In the genomic region with DNA sequence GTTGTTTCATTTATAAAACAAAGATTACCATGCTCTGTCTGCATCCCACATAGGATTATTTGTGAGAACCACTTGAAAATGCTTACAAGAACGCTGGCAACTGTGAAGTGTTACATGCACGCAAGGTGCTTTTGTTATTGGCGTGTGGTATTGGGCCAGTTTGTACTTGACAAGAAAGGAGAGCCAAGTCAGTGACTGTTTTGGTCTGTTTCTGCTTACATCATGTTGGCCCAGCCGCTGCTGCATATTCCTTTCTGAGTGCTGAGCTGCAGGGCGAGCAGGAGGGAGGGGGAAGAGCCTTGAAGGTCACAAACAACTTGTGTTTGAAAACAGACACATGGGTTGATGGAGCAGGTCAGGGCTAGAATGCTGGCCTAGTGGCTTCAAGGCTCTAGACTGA, we compare ENCODE assay signal across 10 mouse cellular contexts.
DNase-seq lines count a peak whose midpoint lies in the region; ATAC-seq and TF ChIP-seq lines count a peak whose summit lies in the region.
"Had no signal": no experiment of that assay in that cellular context is flagged by ENCODE, and none has a peak within 500 bp of the region (broad histone marks: within the 10 kb centered on the region; RNA-seq: fewer than 3 reads in every experiment).

No protein-coding gene starts in this region.

- no peaks in the 10 kb centered on the region for H3K27me3 ChIP-seq in embryonic facial prominence, embryonic 12.5 days
- no peaks in the 10 kb centered on the region for H3K27me3 ChIP-seq in embryonic facial prominence, embryonic 10.5 days (replicated peaks; ENCODE audit: low read depth, poor library complexity, severe bottlenecking)
- no peaks in the 10 kb centered on the region for H3K27me3 ChIP-seq in limb, embryonic 14.5 days (ENCODE audit: control insufficient read depth, insufficient read depth, low read length)
- no peaks in the 10 kb centered on the region for H3K27me3 ChIP-seq in limb, embryonic 10.5 days (ENCODE audit: low read depth, poor library complexity, severe bottlenecking)
- H3K27me3 ChIP-seq: liver, embryonic 12.5 days; Patski had no signal

- peaks cover 27% of the 10 kb centered on the region for H3K4me1 ChIP-seq in embryonic facial prominence, embryonic 12.5 days
- peaks cover 24% of the 10 kb centered on the region for H3K4me1 ChIP-seq in embryonic facial prominence, embryonic 10.5 days
- peaks cover 29% of the 10 kb centered on the region for H3K4me1 ChIP-seq in limb, embryonic 14.5 days (ENCODE audit: control insufficient read depth, insufficient read depth, low read length)
- H3K4me1 ChIP-seq in limb, embryonic 10.5 days, result peaks cover 20% of the 10 kb centered on the region
- H3K4me1 ChIP-seq: liver, embryonic 12.5 days had no signal

- 0 out of 2 replicates have a peak overlapping the region, but pooled peaks have one; percentile 41 for H3K27ac ChIP-seq in embryonic facial prominence, embryonic 12.5 days
- H3K27ac ChIP-seq in embryonic facial prominence, embryonic 10.5 days (replicated peaks), result no peak overlapping the region
- no peak overlapping the region for H3K27ac ChIP-seq in limb, embryonic 14.5 days (replicated peaks; ENCODE audit: low read depth, low read length)
- no peak overlapping the region for H3K27ac ChIP-seq in limb, embryonic 10.5 days
- H3K27ac ChIP-seq: liver, embryonic 12.5 days had no signal

- 69% methylated on average over 5 of the region's 5 CpGs for WGBS in embryonic facial prominence, embryonic 12.5 days
- 78% methylated on average over 5 of the region's 5 CpGs for WGBS in embryonic facial prominence, embryonic 10.5 days
- WGBS in limb, embryonic 14.5 days, result 61% methylated on average over 5 of the region's 5 CpGs
- WGBS in limb, embryonic 10.5 days, result 85% methylated on average over 5 of the region's 5 CpGs

- TF ChIP-seq POLR2A in limb, embryonic 14.5 days (IDR thresholded peaks at IDR 0.05; ENCODE audit: borderline replicate concordance, extremely low read depth, insufficient read depth, insufficient read length), result no peak

- no peak overlapping the region for H3K4me2 ChIP-seq in embryonic facial prominence, embryonic 12.5 days (replicated peaks)
- no peak overlapping the region for H3K4me2 ChIP-seq in limb, embryonic 14.5 days (replicated peaks; ENCODE audit: low read depth, low read length, severe bottlenecking)
- H3K4me2 ChIP-seq: liver, embryonic 12.5 days had no signal

- no peaks in the 10 kb centered on the region for H3K9me3 ChIP-seq in embryonic facial prominence, embryonic 12.5 days
- H3K9me3 ChIP-seq in embryonic facial prominence, embryonic 10.5 days, result no peaks in the 10 kb centered on the region
- H3K9me3 ChIP-seq in limb, embryonic 14.5 days (ENCODE audit: control insufficient read depth, low read length), result no peaks in the 10 kb centered on the region
- H3K9me3 ChIP-seq in limb, embryonic 10.5 days (replicated peaks), result no peaks in the 10 kb centered on the region
- H3K9me3 ChIP-seq: liver, embryonic 12.5 days had no signal

- no peak for ATAC-seq in embryonic facial prominence, embryonic 12.5 days (ENCODE audit: insufficient number of reproducible peaks, insufficient read depth, low FRiP score, low TSS enrichment)
- ATAC-seq in limb, embryonic 14.5 days (ENCODE audit: low FRiP score, low read depth), result no peak
- ATAC-seq: liver, embryonic 12.5 days; Patski had no signal

- DNase-seq in embryonic facial prominence, embryonic 10.5 days (ENCODE audit: low spot score), result no peak
- DNase-seq in limb, embryonic 14.5 days (ENCODE audit: low spot score), result peak; percentile 41
- no peak for DNase-seq in limb, embryonic 10.5 days (ENCODE audit: low spot score)
- DNase-seq in heart, adult 8-10 months (ENCODE audit: low spot score), result peak; percentile 53
- DNase-seq in lung, postnatal 10 days, result peak; percentile 67
- DNase-seq in natural killer cell, adult 2 months (ENCODE audit: low spot score in 2 of 2), result no peak
- no peak for DNase-seq in c-Kit-positive CD71-positive TER-119-positive erythroid progenitor cells, embryonic 14.5 days (ENCODE audit: low spot score)

- H3K36me3 ChIP-seq in embryonic facial prominence, embryonic 12.5 days, result no peaks in the 10 kb centered on the region
- no peaks in the 10 kb centered on the region for H3K36me3 ChIP-seq in embryonic facial prominence, embryonic 10.5 days (replicated peaks)
- no peaks in the 10 kb centered on the region for H3K36me3 ChIP-seq in limb, embryonic 14.5 days (ENCODE audit: control insufficient read depth, insufficient read depth, low read length)
- H3K36me3 ChIP-seq in limb, embryonic 10.5 days, result no peaks in the 10 kb centered on the region
- H3K36me3 ChIP-seq: liver, embryonic 12.5 days had no signal

- no peak overlapping the region for H3K9ac ChIP-seq in embryonic facial prominence, embryonic 12.5 days
- H3K9ac ChIP-seq in limb, embryonic 14.5 days (ENCODE audit: low read depth, low read length, severe bottlenecking), result no peak overlapping the region
- H3K9ac ChIP-seq: liver, embryonic 12.5 days had no signal

- H3K4me3 ChIP-seq in embryonic facial prominence, embryonic 12.5 days, result no peak overlapping the region
- no peak overlapping the region for H3K4me3 ChIP-seq in embryonic facial prominence, embryonic 10.5 days
- H3K4me3 ChIP-seq in limb, embryonic 14.5 days (replicated peaks; ENCODE audit: low read length), result no peak overlapping the region
- no peak overlapping the region for H3K4me3 ChIP-seq in limb, embryonic 10.5 days
- H3K4me3 ChIP-seq: liver, embryonic 12.5 days had no signal

Comparison
In these comparisons a context has a peak if more than half of its experiments do, and no peak if none do; other contexts are left out.
1. DNase-seq: peak in limb, embryonic 14.5 days (single experiment), heart, adult 8-10 months (single experiment) and lung, postnatal 10 days (single experiment); none in embryonic facial prominence, embryonic 10.5 days (single experiment), limb, embryonic 10.5 days (single experiment), natural killer cell, adult 2 months (0 of 2) and c-Kit-positive CD71-positive TER-119-positive erythroid progenitor cells, embryonic 14.5 days (single experiment).